Mouse (Mus musculus) liver, adult 2 months (tissue): Measurements from ENCODE around the gene Etv4. TPM values are rescaled to one million over a fixed set of nuclear protein-coding genes. Genes with fewer than 3 reads are reported as not detected.

Experiments
- DNase-seq: peaks from one replicate; pipeline ENCODE4 v3.0.0-alpha.2; 2011; ENCODE audit warnings: low read depth, low spot score; ENCODE audit errors: extremely low read depth
- H3K27ac ChIP-seq: fragments of 200-500 bp; replicated peaks from 2 replicates; pipeline ENCODE4 v1.5.1; 2012; ENCODE audit warnings: low read depth, mild to moderate bottlenecking, control low read depth, inconsistent platforms, low read length; ENCODE audit not compliant: insufficient read depth
- H3K27me3 ChIP-seq: fragments of 200-500 bp; 2 replicates; pipeline ENCODE4 v1.6.1; 2012; ENCODE audit warnings: mild to moderate bottlenecking, moderate library complexity, low read length, inconsistent platforms; ENCODE audit not compliant: control insufficient read depth, insufficient read depth
- H3K36me3 ChIP-seq: fragments of 200-500 bp; 2 replicates; pipeline ENCODE4 v1.6.1; 2012; ENCODE audit warnings: low read length, inconsistent platforms; ENCODE audit not compliant: control insufficient read depth, insufficient read depth
- H3K4me1 ChIP-seq: fragments of 200-500 bp; 2 replicates; pipeline ENCODE4 v1.6.1; 2011; ENCODE audit warnings: low read length; ENCODE audit not compliant: control insufficient read depth, insufficient read depth
- H3K4me3 ChIP-seq: fragments of 200-500 bp; 2 replicates; pipeline ENCODE4 v1.5.1; 2011; ENCODE audit warnings: low read depth, mild to moderate bottlenecking, control low read depth, low read length, moderate library complexity; ENCODE audit not compliant: insufficient read depth
- H3K79me2 ChIP-seq: fragments of 200-500 bp; 2 replicates; pipeline ENCODE4 v1.6.1; 2012; ENCODE audit warnings: inconsistent platforms, mild to moderate bottlenecking, low read length, moderate library complexity; ENCODE audit not compliant: control insufficient read depth, insufficient read depth
- H3K9ac ChIP-seq: fragments of 200-500 bp; 2 replicates; pipeline ENCODE4 v1.6.1; 2012; ENCODE audit warnings: low read depth, mild to moderate bottlenecking, control low read depth, inconsistent platforms, low read length
- CTCF ChIP-seq: fragments of 200-500 bp; IDR thresholded peaks from 2 replicates; pipeline ENCODE4 v1.5.1; 2011; ENCODE audit warnings: low read depth, low read length, control low read depth
- POLR2A ChIP-seq: fragments of 200-500 bp; IDR thresholded peaks from 2 replicates; pipeline ENCODE4 v1.6.1; 2011; ENCODE audit warnings: low read length, control low read depth; ENCODE audit not compliant: insufficient read depth; ENCODE audit errors: extremely low read depth
- WGBS: fragments of 180-500 bp; shearing (Covaris S2); methylation state at CpG from one replicate; pipeline ENCODE4 v1.1.7; 2018; 5-methylcytosine and 5-hydroxymethylcytosine counted together
- polyA plus RNA-seq: library from polyadenylated mRNA; depleted of rRNA; stranded (reverse); fragments of >200 nt; gene quantifications from 2 replicates; pipeline ENCODE4 v1.2.3, GENCODE M21; 2012; rRNA removed
- total RNA-seq: library from RNA; depleted of rRNA; stranded (reverse); fragments of >200 nt; gene quantifications from 2 replicates; pipeline ENCODE4 v1.2.3, GENCODE M21; 2014; rRNA removed

Etv4 gene
- total RNA-seq (0.18 TPM in 1 of 2 replicates, not detected in the other), polyA plus RNA-seq (0.05 and 0.17 TPM in 2 replicates)

DNA sequence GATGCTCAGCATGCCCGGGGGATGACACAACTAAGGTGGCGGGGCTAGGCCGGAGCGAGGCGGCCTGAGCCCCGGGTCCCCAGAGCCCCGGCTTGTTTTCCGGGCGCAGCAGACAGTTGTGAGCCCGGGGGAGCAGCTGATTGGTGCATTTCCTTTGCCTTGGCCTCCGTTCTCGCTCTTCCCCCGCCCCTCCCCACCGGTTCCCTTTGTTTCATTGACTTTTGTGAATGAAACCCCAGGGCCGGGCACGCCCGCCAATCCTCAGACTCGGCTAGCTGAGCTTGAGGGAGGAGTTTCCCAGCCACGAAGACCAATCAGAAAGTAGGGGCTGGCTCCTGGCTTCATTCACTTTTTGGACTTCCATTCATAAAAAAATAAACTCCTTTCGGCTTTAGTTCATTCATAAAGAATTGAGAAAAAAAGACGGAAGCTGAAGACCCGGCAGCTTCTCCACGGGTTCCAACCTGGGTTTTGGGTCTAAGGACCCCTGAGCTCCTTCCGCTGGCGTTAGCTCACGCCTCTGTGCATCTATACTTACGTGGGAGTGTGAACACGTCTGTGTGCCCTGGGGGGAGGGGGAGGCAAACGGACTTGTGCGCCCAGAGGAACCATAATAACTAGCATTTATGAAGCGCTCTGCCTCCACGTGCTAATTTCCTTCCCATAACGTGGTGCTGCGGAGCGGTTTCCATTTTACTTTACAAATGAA, at the start of gene Etv4:
Gene Etv4 (minus strand): TSS at position 229 of the 709 bp plus-strand sequence.
- peaks cover 9% of the 10 kb centered on the region for H3K27me3 ChIP-seq
- H3K36me3 ChIP-seq: no peaks in the 10 kb centered on the region
- TF ChIP-seq CTCF (no peak), POLR2A (no peak)
- H3K79me2 ChIP-seq: no peaks in the 10 kb centered on the region
- H3K9ac ChIP-seq: peak within 1 kb of the TSS; percentile 39
- 2% methylated on average over 35 of the region's 35 CpGs for WGBS
- H3K4me3 ChIP-seq: peak within 1 kb of the TSS; percentile 47
- no peak within 1 kb of the TSS for H3K27ac ChIP-seq
- peak; percentile 77 for DNase-seq
- peaks cover 2% of the 10 kb centered on the region; the same call in 1 of the 2 replicates for H3K4me1 ChIP-seq

DNA sequence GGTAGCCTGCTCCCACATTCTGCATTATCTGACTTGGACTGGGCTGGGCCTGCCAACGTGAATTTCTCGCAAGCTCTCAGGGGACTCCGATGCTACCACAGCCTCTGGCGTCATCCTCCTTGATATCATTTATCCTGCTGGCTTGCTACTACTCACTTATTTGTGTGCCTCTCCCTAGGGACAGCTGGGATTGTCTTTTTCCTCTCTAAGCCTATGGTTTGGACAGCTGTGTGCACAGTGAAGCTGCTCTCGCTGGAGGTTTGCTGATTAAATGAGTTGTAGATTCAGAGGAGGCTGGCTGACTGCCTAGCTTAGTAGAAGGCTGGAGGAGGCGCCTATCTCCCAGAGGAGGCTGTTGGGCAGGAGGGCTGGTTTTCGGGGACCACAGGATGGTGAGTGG, 46.8 kb upstream of the Etv4 start:
- 78% methylated on average over 7 of the region's 7 CpGs for WGBS
- H3K27me3 ChIP-seq: no peaks in the 10 kb centered on the region
- DNase-seq: no peak
- no peak overlapping the region for H3K4me3 ChIP-seq
- TF ChIP-seq POLR2A (no peak), CTCF (no peak)
- no peak overlapping the region for H3K9ac ChIP-seq
- H3K4me1 ChIP-seq: no peaks in the 10 kb centered on the region
- no peak overlapping the region for H3K27ac ChIP-seq
- H3K36me3 ChIP-seq: no peaks in the 10 kb centered on the region
- no peaks in the 10 kb centered on the region for H3K79me2 ChIP-seq

DNA sequence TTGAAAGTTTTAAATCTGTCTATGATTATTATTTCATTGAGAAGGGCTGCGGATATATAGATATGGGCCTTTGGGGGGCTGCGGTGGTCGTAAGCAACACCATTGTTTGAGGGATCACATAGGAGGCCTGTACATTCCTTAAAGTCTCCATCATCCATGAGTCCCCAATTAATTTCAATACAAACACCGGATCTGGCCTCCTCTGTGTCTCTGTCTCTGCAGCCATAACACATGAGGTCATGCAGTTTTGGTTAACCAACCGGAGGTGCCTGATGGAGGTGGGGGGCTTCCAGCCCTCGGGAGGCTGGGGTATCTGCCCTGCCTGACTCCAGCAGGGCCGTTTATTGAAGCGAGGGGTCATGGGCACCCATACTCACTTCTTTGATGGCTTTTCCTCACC, 45.4 kb upstream of the Etv4 start:
- Histone ChIP-seq H3K79me2 (no peaks in the 10 kb centered on the region), H3K27ac (no peak overlapping the region), H3K4me1 (no peaks in the 10 kb centered on the region), H3K36me3 (no peaks in the 10 kb centered on the region), H3K4me3 (no peak overlapping the region), H3K9ac (no peak overlapping the region), H3K27me3 (no peaks in the 10 kb centered on the region)
- TF ChIP-seq POLR2A (no peak), CTCF (no peak)
- DNase-seq: no peak
- 80% methylated on average over 8 of the region's 8 CpGs for WGBS

DNA sequence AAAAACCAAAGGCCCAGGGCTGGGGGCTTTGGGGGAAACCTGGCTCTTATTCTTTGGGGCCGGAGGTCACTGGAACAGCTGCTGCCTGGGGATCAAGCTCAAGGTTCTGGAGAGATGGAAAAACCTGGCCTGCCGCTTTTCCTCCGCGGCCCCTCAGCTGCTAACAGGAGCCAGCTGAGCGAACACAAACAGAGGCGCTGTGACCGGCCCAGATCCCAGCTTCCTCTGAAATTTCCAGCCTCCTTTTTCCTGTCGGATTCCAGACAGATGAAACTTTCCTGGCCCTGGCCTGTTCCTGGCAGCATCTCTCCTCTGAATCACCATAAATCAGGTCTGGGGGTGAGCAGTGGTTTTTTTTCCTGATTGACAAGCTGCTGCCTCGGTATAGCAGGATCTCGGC, 44.9 kb upstream of the Etv4 start:
- TF ChIP-seq POLR2A: no peak
- TF ChIP-seq CTCF: no peak
- 39% methylated on average over 10 of the region's 10 CpGs for WGBS
- no peak overlapping the region for H3K27ac ChIP-seq
- no peak for DNase-seq
- no peaks in the 10 kb centered on the region for H3K36me3 ChIP-seq
- H3K79me2 ChIP-seq: no peaks in the 10 kb centered on the region
- no peak overlapping the region for H3K4me3 ChIP-seq
- no peaks in the 10 kb centered on the region for H3K4me1 ChIP-seq
- no peak overlapping the region for H3K9ac ChIP-seq
- H3K27me3 ChIP-seq: no peaks in the 10 kb centered on the region

DNA sequence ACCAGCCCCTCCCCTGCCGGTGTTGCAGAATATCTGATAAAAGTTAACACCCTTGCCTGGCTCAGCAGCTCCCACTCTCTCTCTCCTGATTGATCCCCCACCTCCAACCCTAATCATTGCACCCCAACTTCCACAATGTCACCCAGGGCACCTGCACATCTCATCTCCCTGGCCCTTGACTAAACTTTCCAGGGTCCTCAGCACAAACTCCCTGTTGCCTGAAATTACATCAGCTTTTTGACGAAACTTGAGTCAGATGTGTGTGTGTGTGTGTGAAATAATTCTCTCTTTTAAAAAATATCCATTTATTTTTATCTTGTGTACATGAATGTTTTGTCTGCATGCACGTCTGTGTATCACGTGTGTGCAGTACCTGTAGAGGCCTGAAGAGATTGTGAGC, 43.5 kb upstream of the Etv4 start:
- WGBS: 98% methylated on average over 4 of the region's 4 CpGs
- no peak overlapping the region for H3K4me3 ChIP-seq
- H3K79me2 ChIP-seq: no peaks in the 10 kb centered on the region
- no peaks in the 10 kb centered on the region for H3K36me3 ChIP-seq
- no peak overlapping the region for H3K9ac ChIP-seq
- DNase-seq: no peak
- H3K27me3 ChIP-seq: no peaks in the 10 kb centered on the region
- no peak overlapping the region for H3K27ac ChIP-seq
- H3K4me1 ChIP-seq: no peaks in the 10 kb centered on the region
- TF ChIP-seq CTCF: no peak
- no peak for TF ChIP-seq POLR2A

DNA sequence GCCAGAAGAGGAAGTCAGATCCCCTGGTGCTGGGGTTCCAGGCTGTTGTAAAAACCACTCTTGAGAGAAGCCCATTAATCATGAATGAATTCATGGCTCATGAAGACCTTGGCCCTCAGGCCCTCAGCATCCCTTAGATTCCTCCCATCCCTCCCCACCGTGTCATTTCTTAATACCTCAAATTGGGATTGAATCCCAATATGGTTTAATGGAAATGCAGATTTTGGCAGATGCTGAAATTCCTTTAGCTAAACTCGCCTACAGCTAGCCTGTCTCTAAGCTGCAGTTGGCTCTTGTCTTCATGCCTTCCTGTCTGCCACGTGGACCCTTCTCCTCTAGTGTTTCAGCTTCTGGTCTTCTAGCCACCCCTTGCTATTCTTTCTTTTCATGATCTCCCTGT, 38.0 kb upstream of the Etv4 start:
- H3K4me3 ChIP-seq: no peak overlapping the region
- H3K79me2 ChIP-seq: no peaks in the 10 kb centered on the region
- no peaks in the 10 kb centered on the region for H3K36me3 ChIP-seq
- DNase-seq: no peak
- no peak for TF ChIP-seq CTCF
- H3K9ac ChIP-seq: no peak overlapping the region
- H3K27me3 ChIP-seq: no peaks in the 10 kb centered on the region
- 79% methylated on average over 3 of the region's 3 CpGs for WGBS
- no peak overlapping the region for H3K27ac ChIP-seq
- no peaks in the 10 kb centered on the region for H3K4me1 ChIP-seq
